Mouse (Mus musculus) spleen, adult 2 months (tissue): ENCODE measurements around the gene Tbxas1. TPM values are rescaled to one million over a fixed set of nuclear protein-coding genes. Genes with fewer than 3 reads are reported as not detected.

Experiments used
- DNase-seq, 2 experiments: peaks; one replicate each; pipeline versions ENCODE4 v3.0.0 to v3.0.0-alpha.2; 2012 to 2021; ENCODE audit warnings: low spot score in 2 of 2, low read depth in 1 of 2
- H3K27ac ChIP-seq: fragments of 200-500 bp; 2 replicates; pipeline ENCODE4 v1.5.1; 2012; ENCODE audit warnings: low read length, inconsistent platforms; ENCODE audit not compliant: insufficient read depth
- H3K27me3 ChIP-seq: fragments of 200-500 bp; 2 replicates; pipeline ENCODE4 v1.6.1; 2012; ENCODE audit warnings: mild to moderate bottlenecking, moderate library complexity, low read length, inconsistent platforms; ENCODE audit not compliant: control insufficient read depth, insufficient read depth
- H3K36me3 ChIP-seq: fragments of 200-500 bp; 2 replicates; pipeline ENCODE4 v1.6.1; 2012; ENCODE audit warnings: mild to moderate bottlenecking, low read length, inconsistent platforms; ENCODE audit not compliant: control insufficient read depth, insufficient read depth
- H3K4me1 ChIP-seq: fragments of 200-500 bp; 2 replicates; pipeline ENCODE4 v1.6.1; 2011; ENCODE audit warnings: inconsistent platforms; ENCODE audit not compliant: control insufficient read depth, insufficient read depth, insufficient read length
- H3K4me3 ChIP-seq: fragments of 200-500 bp; 2 replicates; pipeline ENCODE4 v1.5.1; 2011; ENCODE audit warnings: mild to moderate bottlenecking, inconsistent platforms; ENCODE audit not compliant: insufficient read depth, insufficient read length; ENCODE audit errors: extremely low read depth
- CTCF ChIP-seq: fragments of 200-500 bp; IDR thresholded peaks from 2 replicates; pipeline ENCODE4 v1.5.1; 2011; ENCODE audit warnings: mild to moderate bottlenecking, inconsistent platforms; ENCODE audit not compliant: insufficient read depth, insufficient read length, insufficient replicate concordance; ENCODE audit errors: extremely low read depth
- POLR2A ChIP-seq: fragments of 200-500 bp; IDR thresholded peaks from 2 replicates; pipeline ENCODE4 v1.6.1; 2011; ENCODE audit warnings: low read depth, low read length, inconsistent platforms
- WGBS: fragments of 180-500 bp; shearing (Covaris S2); methylation state at CpG from one replicate; pipeline ENCODE4 v1.1.7; 2018; 5-methylcytosine and 5-hydroxymethylcytosine counted together
- polyA plus RNA-seq: library from polyadenylated mRNA; depleted of rRNA; stranded (reverse); fragments of >200 nt; gene quantifications from 2 replicates; pipeline ENCODE4 v1.2.3, GENCODE M21; 2012

Tbxas1 gene
- polyA plus RNA-seq, 1 experiment = 14.0 TPM

- DNase-seq = no peak
- H3K4me3 ChIP-seq = no peak overlapping the region
- no peak overlapping the region for H3K27ac ChIP-seq
- H3K27me3 ChIP-seq = no peaks in the 10 kb centered on the region
- no peak for TF ChIP-seq POLR2A
- TF ChIP-seq CTCF = no peak
- no peaks in the 10 kb centered on the region for H3K4me1 ChIP-seq
- 87% methylated on average over 7 of the region's 7 CpGs for WGBS
- H3K36me3 ChIP-seq = no peaks in the 10 kb centered on the region
Observed at GRCm38 (mm10) chr6:39022461-39023181, 147.4 kb downstream of the Tbxas1 start.

- no peak for TF ChIP-seq CTCF
- no peak for TF ChIP-seq POLR2A
- 94% methylated on average over 4 of the region's 4 CpGs for WGBS
Observed at GRCm38 (mm10) chr6:39024631-39025030, 149.4 kb downstream of the Tbxas1 start.

GRCm38 (mm10) chr6:39025038-39025437 is 149.8 kb downstream of the Tbxas1 start:
- TF ChIP-seq POLR2A (no peak), CTCF (no peak)
- WGBS = 88% methylated on average over 7 of the region's 7 CpGs
- DNase-seq = no peak
- Histone ChIP-seq H3K27me3 (no peaks in the 10 kb centered on the region), H3K27ac (no peak overlapping the region), H3K4me1 (no peaks in the 10 kb centered on the region), H3K4me3 (no peak overlapping the region), H3K36me3 (no peaks in the 10 kb centered on the region)

More at GRCm38 (mm10) chr6:39024631-39025030, 149.4 kb downstream of the Tbxas1 start:
- Histone ChIP-seq H3K27me3 (no peaks in the 10 kb centered on the region), H3K36me3 (no peaks in the 10 kb centered on the region), H3K4me3 (no peak overlapping the region), H3K27ac (no peak overlapping the region), H3K4me1 (no peaks in the 10 kb centered on the region)
- no peak for DNase-seq

GRCm38 (mm10) chr6:39030714-39031113 is 155.5 kb downstream of the Tbxas1 start:
- no peak for DNase-seq
- H3K4me1 ChIP-seq = no peaks in the 10 kb centered on the region
- H3K27me3 ChIP-seq = no peaks in the 10 kb centered on the region
- no peak for TF ChIP-seq POLR2A
- no peak for TF ChIP-seq CTCF
- H3K27ac ChIP-seq = no peak overlapping the region
- no peak overlapping the region for H3K4me3 ChIP-seq
- WGBS = 90% methylated on average over 4 of the region's 4 CpGs
- no peaks in the 10 kb centered on the region for H3K36me3 ChIP-seq

GRCm38 (mm10) chr6:39033676-39034075 is 158.5 kb downstream of the Tbxas1 start:
- TF ChIP-seq POLR2A (no peak), CTCF (no peak)
- Histone ChIP-seq H3K27me3 (no peaks in the 10 kb centered on the region), H3K4me1 (no peaks in the 10 kb centered on the region), H3K4me3 (no peak overlapping the region), H3K27ac (no peak overlapping the region), H3K36me3 (no peaks in the 10 kb centered on the region)
- DNase-seq = no peak
- 87% methylated on average over 7 of the region's 7 CpGs for WGBS

GRCm38 (mm10) chr6:39035039-39035438 is 159.8 kb downstream of the Tbxas1 start:
- Histone ChIP-seq H3K27me3 (no peaks in the 10 kb centered on the region), H3K27ac (no peak overlapping the region), H3K4me1 (no peaks in the 10 kb centered on the region), H3K4me3 (no peak overlapping the region), H3K36me3 (no peaks in the 10 kb centered on the region)
- TF ChIP-seq CTCF (no peak), POLR2A (no peak)
- no peak for DNase-seq
- 93% methylated on average over 6 of the region's 6 CpGs for WGBS

GRCm38 (mm10) chr6:39036204-39036603 is 161.0 kb downstream of the Tbxas1 start:
- no peak for DNase-seq
- H3K27me3 ChIP-seq = no peaks in the 10 kb centered on the region
- no peak overlapping the region for H3K4me3 ChIP-seq
- TF ChIP-seq CTCF = no peak
- no peak for TF ChIP-seq POLR2A
- no peaks in the 10 kb centered on the region for H3K36me3 ChIP-seq
- 70% methylated on average over 4 of the region's 4 CpGs for WGBS
- no peak overlapping the region for H3K27ac ChIP-seq
- no peaks in the 10 kb centered on the region for H3K4me1 ChIP-seq
